Mouse (Mus musculus): Measurements from ENCODE around the gene Vmn1r142.
"Not testable (repeated sequence)": the region's sequence is repeated elsewhere in the genome, so short reads cannot be mapped to it uniquely, and the experiment has no call there.

DNA sequence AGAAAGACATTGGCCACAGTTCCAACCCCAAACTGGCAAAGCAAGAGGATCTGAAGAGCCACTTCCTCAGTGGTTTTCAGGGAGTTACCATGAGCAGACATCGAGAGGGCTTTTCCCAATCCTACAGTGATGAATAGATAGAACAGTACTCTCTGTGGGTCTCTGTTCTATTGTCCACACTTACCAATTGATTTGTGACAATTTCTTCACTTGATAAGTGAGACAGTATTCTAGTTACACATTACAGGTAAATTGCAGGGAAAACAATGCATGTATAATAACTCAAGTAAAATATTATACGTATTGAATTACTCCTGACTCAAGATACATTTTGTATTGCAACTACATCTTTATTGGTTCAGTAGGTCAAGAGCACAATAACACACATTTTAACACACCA lies 37.3 kb upstream of the Vmn1r142 start, which contains the start of gene Gm8653:
- TF ChIP-seq ZC3H11A (IDR thresholded peaks at IDR 0.05; ENCODE audit: borderline replicate concordance, low read depth, low read length); CHD2 (IDR thresholded peaks at IDR 0.05; ENCODE audit: low read depth, low read length); HCFC1 (IDR thresholded peaks at IDR 0.05; ENCODE audit: borderline replicate concordance, insufficient read depth, low read length): not testable (repeated sequence)

Data from ES-E14 (cell line).